Mouse (Mus musculus) limb, embryonic 10.5 days (tissue): Measurements from ENCODE around the gene Them7. TPM values are rescaled to one million over a fixed set of nuclear protein-coding genes. Genes with fewer than 3 reads are reported as not detected.

Experiments used
- DNase-seq: peaks from one replicate; pipeline ENCODE4 v3.0.0-alpha.2; 2017; ENCODE audit warnings: low spot score
- H3K27ac ChIP-seq: fragments of 300-500 bp; sonication (generic); 2 replicates; pipeline ENCODE4 v1.5.1; 2016; ENCODE audit warnings: mild to moderate bottlenecking
- H3K27me3 ChIP-seq: fragments of 300-500 bp; sonication (generic); 2 replicates; pipeline ENCODE4 v1.6.1; 2016; ENCODE audit warnings: low read depth, mild to moderate bottlenecking; ENCODE audit not compliant: poor library complexity, severe bottlenecking
- H3K36me3 ChIP-seq: fragments of 300-500 bp; sonication (generic); 2 replicates; pipeline ENCODE4 v1.6.1; 2016; ENCODE audit warnings: mild to moderate bottlenecking, moderate library complexity
- H3K4me1 ChIP-seq: fragments of 300-500 bp; sonication (generic); 2 replicates; pipeline ENCODE4 v1.6.1; 2016
- H3K4me3 ChIP-seq: fragments of 300-500 bp; sonication (generic); 2 replicates; pipeline ENCODE4 v1.5.1; 2016; ENCODE audit warnings: mild to moderate bottlenecking, moderate library complexity
- H3K9me3 ChIP-seq: fragments of 300-500 bp; sonication (generic); replicated peaks from 2 replicates; pipeline ENCODE4 v1.6.1; 2016; ENCODE audit warnings: mild to moderate bottlenecking
- WGBS: fragments of 180-500 bp; shearing (Covaris S2); methylation state at CpG from one replicate; pipeline ENCODE4 v1.1.7; 2016; 5-methylcytosine and 5-hydroxymethylcytosine counted together
- polyA plus RNA-seq: library from polyadenylated mRNA; unstranded; fragments of >200 nt; fragmentation: Nextera tagmentation; extraction: Ambion mirVana; gene quantifications from 2 replicates; pipeline ENCODE4 v1.2.1, GENCODE M21; 2016

Them7 gene
- polyA plus RNA-seq, 1 experiment from 2014 or later: 1.9 TPM

DNA sequence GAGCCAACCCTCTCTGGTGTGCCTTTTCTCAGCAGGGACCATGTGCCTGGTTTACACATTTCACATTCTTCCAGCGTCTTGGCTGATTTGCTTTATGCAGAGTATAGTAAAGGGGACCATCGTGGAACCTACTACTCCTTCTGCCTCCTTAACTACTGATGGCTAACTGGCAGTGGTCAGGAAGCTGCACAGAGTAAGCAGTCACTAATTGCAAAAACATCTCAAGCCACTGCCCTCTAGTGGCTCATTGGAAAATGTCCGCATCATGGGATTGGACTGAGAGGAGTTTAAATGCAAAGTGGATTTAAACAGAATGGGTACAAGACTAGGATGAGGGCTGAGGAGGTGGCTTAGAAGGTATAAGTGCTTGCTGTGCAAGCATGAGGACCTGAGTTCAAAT is 14.7 kb downstream of the Them7 start:
- Histone ChIP-seq H3K4me3 (no peak overlapping the region), H3K36me3 (no peaks in the 10 kb centered on the region), H3K9me3 (no peaks in the 10 kb centered on the region), H3K27ac (no peak overlapping the region), H3K4me1 (peaks cover 54% of the 10 kb centered on the region), H3K27me3 (peaks cover 44% of the 10 kb centered on the region)
- no peak for DNase-seq
- 22% methylated on average over 3 of the region's 3 CpGs for whole genome bisulfite sequencing

DNA sequence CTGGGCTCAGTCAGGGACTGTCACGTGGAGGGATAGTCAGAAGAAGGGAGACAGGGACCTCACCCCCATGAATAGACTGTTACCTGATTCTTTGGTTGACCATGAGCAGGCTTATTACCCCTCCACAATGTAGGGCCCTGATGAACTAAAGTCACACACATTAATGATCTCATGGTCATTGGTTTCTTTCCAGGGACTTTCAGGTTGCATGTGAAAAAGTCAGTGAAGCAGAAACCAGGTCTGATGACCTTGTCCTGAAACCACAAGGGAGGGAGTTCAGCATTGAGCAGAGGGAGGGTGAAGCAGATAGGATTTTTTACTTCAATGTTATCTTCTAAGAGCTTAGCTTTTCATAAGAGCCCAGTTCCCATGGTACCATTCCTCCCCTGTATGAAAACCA is 16.5 kb downstream of the Them7 start:
- DNase-seq: no peak
- Histone ChIP-seq H3K4me3 (no peak overlapping the region), H3K27me3 (peaks cover 34% of the 10 kb centered on the region), H3K4me1 (peaks cover 43% of the 10 kb centered on the region), H3K9me3 (no peaks in the 10 kb centered on the region), H3K36me3 (no peaks in the 10 kb centered on the region), H3K27ac (no peak overlapping the region)
- 83% methylated on average over 1 of the region's 1 CpGs for WGBS

DNA sequence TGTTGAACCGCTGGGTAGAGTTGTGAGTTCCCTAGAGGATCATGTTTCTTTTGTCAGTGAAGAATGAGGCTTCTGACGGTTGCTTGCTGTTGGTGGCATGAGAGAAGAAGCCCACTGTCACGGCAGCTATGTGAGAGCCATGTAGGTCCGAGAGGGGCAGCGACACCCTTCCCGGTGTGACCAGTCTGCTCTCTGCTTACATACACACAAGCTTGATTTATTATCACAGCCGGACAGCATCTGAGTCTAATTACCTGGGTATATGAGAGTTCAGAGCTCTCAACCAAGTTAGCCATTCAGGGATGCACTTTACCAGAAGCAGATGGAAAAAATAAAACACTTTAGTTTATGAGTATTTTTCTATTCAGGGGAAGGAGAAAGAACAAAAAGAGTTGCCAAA is 18.8 kb downstream of the Them7 start:
- peaks cover 15% of the 10 kb centered on the region for H3K27me3 ChIP-seq
- H3K36me3 ChIP-seq: no peaks in the 10 kb centered on the region
- peaks cover 24% of the 10 kb centered on the region for H3K4me1 ChIP-seq
- no peaks in the 10 kb centered on the region for H3K9me3 ChIP-seq
- 12% methylated on average over 7 of the region's 7 CpGs for WGBS
- H3K4me3 ChIP-seq: no peak overlapping the region
- peak; percentile 61 for DNase-seq
- H3K27ac ChIP-seq: 0 out of 2 replicates have a peak overlapping the region, but pooled peaks have one; percentile 28

DNA sequence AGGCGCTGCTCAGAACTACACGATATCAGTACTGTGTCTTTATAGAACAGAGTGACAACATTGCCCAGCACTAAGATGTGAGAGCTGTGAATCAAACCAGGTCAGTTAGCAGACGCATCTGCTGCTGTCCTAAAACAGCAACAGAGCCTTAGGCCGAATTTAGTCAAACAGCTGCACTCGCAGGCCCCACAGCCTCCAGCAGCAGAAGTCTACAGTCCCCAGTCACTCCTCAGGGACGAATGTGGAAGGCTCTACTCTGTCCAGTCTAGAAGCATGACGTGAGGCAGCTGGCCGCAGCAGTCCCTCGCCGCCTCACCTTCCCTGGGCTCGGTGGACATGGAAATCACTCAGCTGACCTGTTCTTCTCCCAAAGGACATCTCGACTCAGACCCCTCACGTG is 20.6 kb downstream of the Them7 start:
- Histone ChIP-seq H3K27ac (no peak overlapping the region), H3K4me3 (no peak overlapping the region), H3K27me3 (peaks cover 9% of the 10 kb centered on the region), H3K36me3 (no peaks in the 10 kb centered on the region), H3K9me3 (no peaks in the 10 kb centered on the region), H3K4me1 (peaks cover 17% of the 10 kb centered on the region)
- WGBS: 74% methylated on average over 13 of the region's 13 CpGs
- no peak for DNase-seq

DNA sequence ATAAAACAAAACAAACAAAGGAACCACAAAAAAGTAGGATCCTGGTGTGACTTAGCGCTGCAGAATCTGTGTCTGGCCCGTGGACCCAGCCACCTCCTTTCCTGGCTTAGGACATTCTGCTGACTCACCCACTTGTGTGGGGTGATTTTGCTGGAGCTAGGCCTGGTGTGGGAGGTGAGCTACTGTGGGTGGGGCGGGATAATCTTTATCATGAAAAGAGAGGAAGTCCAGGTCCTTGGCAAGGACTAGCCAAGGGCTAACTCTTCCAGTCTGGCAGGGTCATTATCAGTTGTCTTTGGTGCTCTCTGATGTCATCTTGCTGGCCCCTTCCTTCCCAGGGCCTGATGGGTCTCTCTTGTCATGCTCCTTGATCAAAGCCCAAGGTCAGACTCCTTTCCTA is 27.9 kb downstream of the Them7 start:
- no peak for DNase-seq
- Histone ChIP-seq H3K27me3 (peaks cover 4% of the 10 kb centered on the region), H3K4me3 (no peak overlapping the region), H3K36me3 (no peaks in the 10 kb centered on the region), H3K4me1 (no peaks in the 10 kb centered on the region), H3K9me3 (no peaks in the 10 kb centered on the region), H3K27ac (no peak overlapping the region)
- 82% methylated on average over 3 of the region's 3 CpGs for WGBS

DNA sequence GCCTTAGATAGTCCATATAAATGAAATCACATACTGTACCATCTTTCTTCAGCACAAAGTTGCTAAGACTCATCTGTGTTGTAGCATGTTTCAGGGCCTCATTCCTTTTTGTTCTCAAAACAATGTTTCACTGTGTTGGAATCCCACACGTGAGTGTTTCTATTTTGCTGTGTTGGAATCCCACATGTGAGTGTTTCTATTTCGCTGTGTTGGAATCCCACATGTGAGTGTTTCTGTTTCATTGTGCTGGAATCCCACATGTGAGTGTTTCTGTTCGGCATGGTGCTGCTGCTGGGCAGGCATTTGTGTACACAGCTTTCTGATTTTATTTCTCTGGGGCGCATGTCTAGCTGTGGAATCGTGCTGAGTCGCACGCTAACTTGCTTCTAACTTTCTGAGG is 28.7 kb downstream of the Them7 start:
- WGBS: 74% methylated on average over 7 of the region's 7 CpGs
- no peaks in the 10 kb centered on the region for H3K4me1 ChIP-seq
- peaks cover 4% of the 10 kb centered on the region; the same call in 1 of the 2 replicates for H3K27me3 ChIP-seq
- H3K9me3 ChIP-seq: no peaks in the 10 kb centered on the region
- no peak for DNase-seq
- H3K36me3 ChIP-seq: no peaks in the 10 kb centered on the region
- no peak overlapping the region for H3K4me3 ChIP-seq
- H3K27ac ChIP-seq: no peak overlapping the region

DNA sequence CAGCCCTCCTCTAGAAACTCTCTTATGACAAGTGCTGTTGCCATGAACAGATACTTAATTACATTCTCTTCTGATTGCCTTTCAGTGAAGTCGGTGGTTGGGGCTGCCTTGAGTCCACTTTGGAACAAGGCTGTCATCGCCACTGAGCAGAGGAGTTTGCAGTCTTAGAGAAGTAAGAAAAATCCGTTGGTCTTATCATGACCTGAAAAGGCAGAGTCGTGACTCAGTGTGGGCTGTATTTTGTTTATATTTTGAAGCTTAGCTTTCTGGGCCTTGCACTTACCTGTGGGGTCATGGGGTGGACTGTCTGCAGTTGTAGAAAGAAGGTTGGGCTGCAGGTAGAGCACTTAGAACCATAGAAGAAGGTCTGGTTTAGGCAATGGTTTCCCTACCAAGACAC is 31.3 kb downstream of the Them7 start:
- WGBS: 61% methylated on average over 4 of the region's 4 CpGs
- H3K27ac ChIP-seq: no peak overlapping the region
- no peaks in the 10 kb centered on the region for H3K36me3 ChIP-seq
- H3K4me3 ChIP-seq: no peak overlapping the region
- peaks cover 4% of the 10 kb centered on the region; the same call in 1 of the 2 replicates for H3K27me3 ChIP-seq
- H3K9me3 ChIP-seq: no peaks in the 10 kb centered on the region
- no peaks in the 10 kb centered on the region for H3K4me1 ChIP-seq
- DNase-seq: no peak

DNA sequence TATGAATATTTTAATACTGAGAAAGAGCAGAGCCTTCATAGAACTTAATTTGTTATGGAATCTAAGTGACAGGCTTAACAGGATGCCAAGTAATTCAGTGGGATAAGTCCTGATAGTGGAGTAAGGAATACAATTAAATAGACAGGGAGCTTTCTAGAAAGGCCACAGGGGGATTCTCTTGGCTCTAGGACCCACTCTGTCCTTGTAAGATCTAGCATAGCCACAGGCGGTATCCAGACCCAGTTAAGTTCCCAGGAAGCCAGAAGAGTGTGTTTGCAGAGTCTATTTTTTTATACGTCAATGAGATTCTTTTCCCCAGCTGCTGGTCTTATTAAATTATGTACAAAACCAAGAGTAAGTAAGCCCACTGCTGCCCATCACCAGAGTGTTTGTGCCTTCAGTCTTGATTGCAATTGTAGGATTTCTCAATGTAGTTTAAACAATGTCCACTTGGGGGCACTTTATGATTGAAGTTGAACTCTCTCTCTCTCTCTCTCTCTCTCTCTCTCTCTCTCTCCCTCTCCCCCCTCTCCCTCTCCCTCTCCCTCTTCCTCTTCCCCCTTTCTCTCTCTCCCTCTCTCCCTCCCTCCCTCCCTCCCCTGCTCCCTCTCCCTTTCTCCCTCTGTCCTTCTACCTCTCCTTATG is 32.4 kb downstream of the Them7 start:
- Histone ChIP-seq H3K27me3 (peaks cover 4% of the 10 kb centered on the region; the same call in 1 of the 2 replicates), H3K4me3 (no peak overlapping the region), H3K4me1 (no peaks in the 10 kb centered on the region), H3K27ac (no peak overlapping the region), H3K36me3 (no peaks in the 10 kb centered on the region), H3K9me3 (no peaks in the 10 kb centered on the region)
- DNase-seq: no peak
- 71% methylated on average over 2 of the region's 2 CpGs for WGBS

DNA sequence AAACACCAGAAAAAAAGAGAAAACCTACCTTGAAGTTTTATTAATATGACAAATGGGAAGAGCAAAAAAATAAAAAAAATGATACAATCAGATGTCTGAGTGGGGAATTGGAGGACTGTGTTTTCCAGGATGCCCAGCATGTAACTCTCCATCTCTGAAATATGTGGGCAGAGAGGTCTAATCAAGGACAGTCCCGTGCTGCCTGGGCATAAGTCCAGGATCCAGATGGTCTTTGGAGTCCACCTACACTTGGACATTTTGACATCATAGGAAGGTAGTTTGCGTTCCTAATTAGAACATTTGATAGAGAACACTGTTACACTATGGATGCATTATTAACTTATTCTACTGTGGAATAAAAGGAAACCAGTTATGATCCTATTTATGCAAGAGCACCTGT is 33.3 kb downstream of the Them7 start:
- 74% methylated on average over 2 of the region's 2 CpGs for WGBS

DNA sequence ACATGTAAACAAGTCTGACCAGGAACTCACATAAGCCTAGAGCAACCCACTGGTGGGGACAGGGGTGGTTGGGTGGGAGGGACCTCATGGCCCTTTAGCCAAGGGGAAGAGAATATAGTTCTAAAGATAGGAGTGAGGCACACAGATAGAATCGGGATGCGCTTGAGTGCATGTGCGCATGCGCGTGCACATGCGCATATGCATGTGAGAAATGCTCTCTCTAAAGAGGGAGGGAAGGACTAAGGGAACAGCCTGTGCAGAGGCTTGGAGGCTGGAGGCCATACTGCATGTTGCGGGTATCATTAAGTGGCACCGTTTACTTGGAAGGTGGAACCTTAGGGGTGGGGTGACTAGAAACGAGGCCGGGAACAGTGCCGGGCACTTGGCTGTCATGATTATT is 37.2 kb downstream of the Them7 start:
- Histone ChIP-seq H3K4me3 (no peak overlapping the region), H3K27me3 (no peaks in the 10 kb centered on the region), H3K9me3 (no peaks in the 10 kb centered on the region), H3K4me1 (peaks cover 7% of the 10 kb centered on the region), H3K36me3 (no peaks in the 10 kb centered on the region), H3K27ac (no peak overlapping the region)
- WGBS: 91% methylated on average over 11 of the region's 11 CpGs
- DNase-seq: no peak

More for the DNA sequence above, 33.3 kb downstream of the Them7 start:
- H3K27ac ChIP-seq: no peak overlapping the region
- H3K4me1 ChIP-seq: no peaks in the 10 kb centered on the region
- H3K36me3 ChIP-seq: no peaks in the 10 kb centered on the region
- DNase-seq: no peak
- no peak overlapping the region for H3K4me3 ChIP-seq
- H3K9me3 ChIP-seq: no peaks in the 10 kb centered on the region
- H3K27me3 ChIP-seq: peaks cover 4% of the 10 kb centered on the region; the same call in 1 of the 2 replicates

DNA sequence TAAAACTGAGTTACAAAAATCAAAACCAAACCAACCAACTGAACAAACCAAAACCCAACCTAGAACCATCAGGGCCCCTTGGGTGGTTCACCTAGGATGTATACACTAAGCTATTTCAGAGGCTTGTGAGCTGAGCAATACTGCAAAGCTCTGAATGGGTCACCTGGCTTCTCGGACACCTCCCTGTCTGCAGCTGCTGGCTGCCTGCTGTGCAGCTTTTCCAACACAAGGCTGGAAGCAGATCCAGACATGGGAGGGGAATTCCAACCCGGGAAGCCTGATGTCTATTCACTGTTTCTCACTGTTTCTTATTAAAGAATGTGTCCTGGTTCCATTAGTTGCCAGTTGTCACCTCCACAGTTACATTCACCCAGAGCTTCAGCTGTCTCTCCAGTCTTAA is 39.1 kb downstream of the Them7 start:
- H3K27me3 ChIP-seq: no peaks in the 10 kb centered on the region
- H3K4me3 ChIP-seq: no peak overlapping the region
- peaks cover 7% of the 10 kb centered on the region for H3K4me1 ChIP-seq
- no peak overlapping the region for H3K27ac ChIP-seq
- no peaks in the 10 kb centered on the region for H3K9me3 ChIP-seq
- 39% methylated on average over 2 of the region's 2 CpGs for WGBS
- no peak for DNase-seq
- H3K36me3 ChIP-seq: no peaks in the 10 kb centered on the region

DNA sequence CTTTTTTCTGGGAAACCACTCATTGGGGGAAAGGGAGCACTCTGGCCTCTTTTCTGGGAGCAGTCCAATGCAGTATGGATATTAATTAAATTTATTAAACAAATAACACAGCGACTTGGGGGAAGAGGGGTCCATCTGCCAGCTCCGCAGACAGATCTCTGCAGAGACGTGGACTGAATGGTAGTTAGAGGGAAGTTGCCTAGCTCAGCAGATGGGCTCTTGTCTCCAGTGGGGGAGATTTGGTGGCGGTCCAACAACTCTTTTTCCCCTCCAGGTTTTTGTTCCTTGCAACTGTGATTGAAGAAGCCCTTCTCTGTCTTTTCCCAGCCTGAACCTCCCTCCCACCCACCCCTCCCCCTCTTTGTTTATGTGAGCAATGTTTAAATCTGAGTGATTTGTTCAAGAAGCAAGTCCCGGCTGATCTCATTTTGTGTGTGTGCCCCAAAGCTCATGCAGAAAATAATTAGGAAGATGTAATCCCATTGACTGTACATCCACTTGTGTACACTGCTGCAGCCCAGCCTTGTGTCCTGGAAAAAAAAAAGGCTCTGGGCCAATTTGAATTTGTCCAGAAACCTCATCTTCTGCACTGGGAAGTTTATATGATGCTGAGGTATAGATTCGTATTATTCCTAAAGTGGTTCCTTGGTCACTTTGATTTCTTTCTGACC is 58.4 kb downstream of the Them7 start:
- no peaks in the 10 kb centered on the region for H3K9me3 ChIP-seq
- no peak for DNase-seq

DNA sequence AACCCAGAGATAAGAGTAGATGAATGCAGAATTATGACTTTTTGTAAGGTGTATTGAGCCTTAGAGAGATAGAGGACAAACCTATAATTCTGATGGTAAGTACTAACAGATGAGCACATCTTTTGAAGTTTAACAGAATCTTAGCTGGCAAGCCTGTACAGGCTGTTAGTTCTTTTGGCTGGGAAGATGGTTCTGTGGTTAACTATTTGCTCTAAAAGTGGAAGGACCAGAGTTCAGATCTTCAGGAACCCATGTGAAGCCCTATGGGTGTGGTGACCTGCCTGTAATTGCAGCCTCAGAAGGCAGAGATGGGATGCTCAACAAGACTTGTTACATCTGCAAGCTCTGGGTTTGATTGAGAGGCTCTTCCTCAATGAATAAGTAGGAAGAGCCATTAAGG is 59.7 kb downstream of the Them7 start:
- Histone ChIP-seq H3K27ac (no peak overlapping the region), H3K4me3 (no peak overlapping the region), H3K9me3 (no peaks in the 10 kb centered on the region), H3K36me3 (no peaks in the 10 kb centered on the region), H3K4me1 (no peaks in the 10 kb centered on the region), H3K27me3 (no peaks in the 10 kb centered on the region)
- DNase-seq: no peak

More for the DNA sequence above, 58.4 kb downstream of the Them7 start:
- 82% methylated on average over 6 of the region's 6 CpGs for WGBS
- Histone ChIP-seq H3K4me3 (no peak overlapping the region), H3K36me3 (no peaks in the 10 kb centered on the region), H3K27me3 (no peaks in the 10 kb centered on the region), H3K27ac (no peak overlapping the region), H3K4me1 (no peaks in the 10 kb centered on the region)
